11 mouse cellular contexts compared by ENCODE assay signal in genomic region chr2:170829191-170829611, GRCm38 (mm10).
A peak's percentile ranks its signal among the peaks of the same experiment; 100 is the strongest.
DNase-seq lines count a peak whose midpoint lies in the region; ATAC-seq and TF ChIP-seq lines count a peak whose summit lies in the region.
"Had no signal": no experiment of that assay in that cellular context is flagged by ENCODE, and none has a peak within 500 bp of the region (broad histone marks: within the 10 kb centered on the region; RNA-seq: fewer than 3 reads in every experiment).

No protein-coding gene starts in this region.

- H3K27me3 ChIP-seq in lung, embryonic 14.5 days (ENCODE audit: insufficient read depth, low read length), result no peaks in the 10 kb centered on the region
- H3K27me3 ChIP-seq in neural tube, embryonic 12.5 days (replicated peaks), result no peaks in the 10 kb centered on the region
- H3K27me3 ChIP-seq: embryonic facial prominence, embryonic 15.5 days; liver, embryonic 15.5 days; stomach, embryonic 15.5 days had no signal

- WGBS in lung, embryonic 14.5 days, result 61% methylated on average over 6 of the region's 6 CpGs
- 68% methylated on average over 6 of the region's 6 CpGs for WGBS in neural tube, embryonic 12.5 days

- H3K9ac ChIP-seq in lung, embryonic 14.5 days, result no peak overlapping the region
- no peak overlapping the region for H3K9ac ChIP-seq in neural tube, embryonic 12.5 days
- H3K9ac ChIP-seq: embryonic facial prominence, embryonic 15.5 days; liver, embryonic 15.5 days; stomach, embryonic 15.5 days had no signal

- DNase-seq in lung, embryonic 14.5 days, result peak; percentile 58
- DNase-seq in lung, adult 18-20 months, result no peak
- DNase-seq in kidney, adult 8-10 months, result peak; percentile 16 to 17
- peak; percentile 22 to 45 for DNase-seq in kidney, postnatal 4 days
- DNase-seq in cerebellum, postnatal 14 days, result no peak
- DNase-seq in adrenal gland, postnatal 4 days (ENCODE audit: low spot score in 2 of 2), result no peak
- DNase-seq: cerebellum, adult 9-10 months had no signal

- 0 out of 2 replicates have a peak, but pooled peaks have one; percentile 45 for ATAC-seq in lung, embryonic 14.5 days (ENCODE audit: insufficient read depth)
- ATAC-seq in neural tube, embryonic 12.5 days (ENCODE audit: low FRiP score, low read depth), result peak; percentile 46; the same call in 1 of the 2 replicates

- no peak for TF ChIP-seq CTCF in lung, embryonic 14.5 days (IDR thresholded peaks at IDR 0.05; ENCODE audit: low read depth)

- no peaks in the 10 kb centered on the region for H3K36me3 ChIP-seq in lung, embryonic 14.5 days (ENCODE audit: insufficient read depth)
- H3K36me3 ChIP-seq in neural tube, embryonic 12.5 days, result no peaks in the 10 kb centered on the region
- H3K36me3 ChIP-seq: embryonic facial prominence, embryonic 15.5 days; liver, embryonic 15.5 days; stomach, embryonic 15.5 days had no signal

- no peak overlapping the region for H3K27ac ChIP-seq in lung, embryonic 14.5 days (ENCODE audit: low read depth)
- no peak overlapping the region for H3K27ac ChIP-seq in neural tube, embryonic 12.5 days
- H3K27ac ChIP-seq: embryonic facial prominence, embryonic 15.5 days; liver, embryonic 15.5 days; stomach, embryonic 15.5 days had no signal

- no peak overlapping the region for H3K4me3 ChIP-seq in lung, embryonic 14.5 days (ENCODE audit: low read depth, low read length)
- no peak overlapping the region for H3K4me3 ChIP-seq in neural tube, embryonic 12.5 days
- H3K4me3 ChIP-seq: embryonic facial prominence, embryonic 15.5 days; liver, embryonic 15.5 days; stomach, embryonic 15.5 days had no signal

- H3K4me1 ChIP-seq in lung, embryonic 14.5 days (ENCODE audit: insufficient read depth), result no peaks in the 10 kb centered on the region
- peaks cover 17% of the 10 kb centered on the region; the same call in 1 of the 2 replicates for H3K4me1 ChIP-seq in neural tube, embryonic 12.5 days
- H3K4me1 ChIP-seq: embryonic facial prominence, embryonic 15.5 days; liver, embryonic 15.5 days; stomach, embryonic 15.5 days had no signal

- no peaks in the 10 kb centered on the region for H3K9me3 ChIP-seq in lung, embryonic 14.5 days (ENCODE audit: low read depth, low read length)
- no peaks in the 10 kb centered on the region for H3K9me3 ChIP-seq in neural tube, embryonic 12.5 days
- H3K9me3 ChIP-seq: embryonic facial prominence, embryonic 15.5 days; liver, embryonic 15.5 days; stomach, embryonic 15.5 days had no signal

- H3K4me2 ChIP-seq in lung, embryonic 14.5 days, result no peak overlapping the region
- H3K4me2 ChIP-seq in neural tube, embryonic 12.5 days (replicated peaks), result no peak overlapping the region
- H3K4me2 ChIP-seq: embryonic facial prominence, embryonic 15.5 days; liver, embryonic 15.5 days; stomach, embryonic 15.5 days had no signal

Comparison
In these comparisons a context has a peak if more than half of its experiments do, and no peak if none do; other contexts are left out.
1. DNase-seq: peak in lung, embryonic 14.5 days (single experiment), kidney, adult 8-10 months (2 of 2) and kidney, postnatal 4 days (2 of 2); none in lung, adult 18-20 months (0 of 2), cerebellum, postnatal 14 days (0 of 2) and adrenal gland, postnatal 4 days (0 of 2).